Mouse (Mus musculus) gonadal fat pad, adult 2 months (tissue): ENCODE data around the gene Chd2. TPM values are rescaled to one million over a fixed set of nuclear protein-coding genes. Genes with fewer than 3 reads are reported as not detected.

Experiments
- polyA plus RNA-seq: library from polyadenylated mRNA; depleted of rRNA; stranded (reverse); fragments of >200 nt; gene quantifications from 2 replicates; pipeline ENCODE4 v1.2.3, GENCODE M21; 2012; rRNA removed

The Chd2 gene
- polyA plus RNA-seq, 1 experiment = 32.7 TPM

Other genes starting within 250 kb of the Chd2 start
- gene Rgma, start 166.3 kb downstream of the Chd2 start, polyA plus RNA-seq = 21.1 and 30.6 TPM in 2 replicates
- gene Fam174b, start 198.5 kb upstream of the Chd2 start, polyA plus RNA-seq = 5.3 and 5.4 TPM in 2 replicates